Mouse (Mus musculus) right cerebral cortex, postnatal 4 days (tissue): ENCODE data around the gene Ppp1r11.
"Not testable (repeated sequence)": the region's sequence is repeated elsewhere in the genome, so short reads cannot be mapped to it uniquely, and the experiment has no call there.

Source experiments
- DNase-seq: peaks from one replicate; pipeline ENCODE4 v3.0.0-alpha.2; 2022

Ppp1r11 gene

DNA sequence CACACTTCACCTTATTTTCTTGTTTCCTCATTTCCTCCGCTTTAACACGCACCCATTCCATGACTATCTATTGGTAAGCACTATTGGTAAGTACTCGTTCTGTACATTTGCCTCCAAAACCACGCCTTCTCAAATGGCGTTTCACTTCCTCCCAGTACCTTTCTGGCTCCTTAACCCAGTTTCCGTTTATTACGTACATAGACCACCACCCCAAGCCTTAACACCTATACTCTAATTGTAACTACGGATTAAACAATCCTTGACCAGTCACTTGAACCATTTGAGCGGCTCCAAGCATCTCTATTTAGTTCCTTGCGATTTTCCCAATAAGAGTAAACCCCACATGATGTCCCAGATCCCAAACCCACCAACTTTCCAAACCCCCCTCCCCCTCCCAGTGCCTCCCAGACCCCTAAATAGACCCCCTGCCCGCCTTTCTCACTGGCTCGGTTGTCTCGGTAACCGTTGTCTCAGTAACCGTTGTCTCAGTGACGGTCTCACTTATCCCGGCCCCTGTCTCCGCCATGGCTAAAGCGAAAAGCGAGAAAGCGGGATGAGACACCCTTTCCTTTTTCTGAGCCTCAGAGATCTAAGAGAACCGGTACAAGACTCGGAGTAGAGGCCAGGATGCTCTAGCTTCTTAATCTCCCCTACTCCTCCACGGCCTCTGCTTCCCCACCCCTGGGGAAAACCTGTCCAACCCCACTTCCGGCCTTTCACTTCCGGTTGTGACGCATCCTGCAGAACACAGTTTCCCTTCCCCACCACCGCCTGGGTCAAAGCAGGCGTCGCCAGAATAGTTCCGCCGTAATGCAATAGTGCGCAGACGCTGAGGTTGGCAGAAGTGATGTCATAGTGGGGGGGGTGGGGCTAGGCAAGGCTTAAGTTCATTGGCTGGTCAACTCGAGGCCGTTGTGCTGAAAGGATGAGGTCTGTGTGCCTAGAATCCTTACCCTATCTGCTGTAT, at the start of gene Ppp1r11:
Gene Ppp1r11, minus strand, starts transcription at position 761 of the 967 bp plus-strand sequence.
- DNase-seq: peak; percentile 91

DNA sequence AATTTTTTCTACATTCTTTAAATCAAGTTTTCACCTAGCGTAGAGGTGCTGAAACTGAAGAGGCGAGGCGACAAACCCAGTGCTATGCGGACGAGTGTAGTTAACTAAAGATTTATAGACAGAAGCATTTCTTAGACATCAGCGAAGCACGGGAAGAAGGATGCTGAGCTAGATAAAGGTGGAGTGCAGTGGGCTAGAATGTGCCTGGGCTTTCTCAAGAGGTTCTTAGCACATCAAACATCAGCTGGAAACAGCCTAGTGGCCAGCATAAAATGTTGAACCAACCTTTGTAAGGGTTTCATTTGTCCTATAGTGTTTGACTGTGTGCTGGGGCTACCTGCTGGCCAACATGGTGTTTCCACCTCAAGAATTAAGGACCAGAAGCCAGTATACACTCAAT, 49.3 kb upstream of the Ppp1r11 start, which contains the start of gene Zfp57:
Gene Zfp57, plus strand, starts transcription at position 301 of the 400 bp plus-strand sequence.
- no peak for DNase-seq

DNA sequence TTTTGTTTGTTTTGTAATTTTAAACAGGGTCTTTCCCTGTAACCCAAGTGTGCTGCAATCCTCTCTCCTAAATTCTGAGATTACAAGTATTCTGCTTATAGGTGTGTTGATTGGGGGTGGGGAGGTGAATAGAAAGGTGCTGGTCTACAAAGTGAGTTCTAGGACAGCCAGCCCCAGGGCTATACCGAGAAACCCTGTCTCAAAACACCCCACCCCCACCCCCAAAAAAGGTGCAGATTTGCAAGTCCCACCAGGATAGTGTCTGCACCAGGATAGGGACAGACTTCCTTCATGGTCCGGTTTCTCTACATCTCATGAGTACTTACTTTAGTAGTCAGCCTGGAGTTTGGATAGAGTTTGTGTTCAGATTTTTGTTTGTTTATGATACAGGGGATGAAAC, 46.9 kb upstream of the Ppp1r11 start:
- no peak for DNase-seq

DNA sequence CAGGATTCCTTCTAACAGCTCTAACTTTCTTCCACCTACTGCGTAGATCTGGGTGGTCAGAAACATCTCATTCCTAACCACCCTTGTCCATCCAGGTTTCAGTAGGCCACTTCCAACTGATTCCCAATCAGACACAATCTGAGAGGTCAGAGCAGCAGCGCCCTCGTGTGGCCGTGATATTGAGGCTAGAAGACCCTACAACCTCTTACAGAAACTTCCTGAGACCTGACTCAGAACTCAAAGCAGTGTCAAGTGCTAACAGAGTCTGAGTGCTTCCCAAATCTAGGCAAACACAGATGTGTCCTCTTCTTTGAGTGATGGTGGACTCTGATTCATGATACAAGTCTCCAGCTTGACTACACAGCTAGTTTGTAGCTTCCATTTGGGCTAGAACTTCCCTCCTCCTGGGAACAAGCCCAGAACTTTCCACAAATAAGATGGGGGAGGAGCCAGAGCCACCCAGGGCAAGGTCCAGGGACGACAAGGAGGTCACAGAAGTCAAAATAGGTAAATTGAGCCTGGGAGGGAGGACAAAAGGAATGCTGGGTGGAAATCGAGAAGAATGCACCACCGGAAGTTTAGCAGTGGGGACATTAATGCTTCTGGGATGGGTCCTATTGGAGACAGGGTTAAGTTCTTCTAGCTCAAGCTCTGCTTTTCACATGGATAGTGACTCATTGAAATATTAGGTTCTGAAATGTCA, 45.6 kb upstream of the Ppp1r11 start:
- peak; percentile 86 for DNase-seq

DNA sequence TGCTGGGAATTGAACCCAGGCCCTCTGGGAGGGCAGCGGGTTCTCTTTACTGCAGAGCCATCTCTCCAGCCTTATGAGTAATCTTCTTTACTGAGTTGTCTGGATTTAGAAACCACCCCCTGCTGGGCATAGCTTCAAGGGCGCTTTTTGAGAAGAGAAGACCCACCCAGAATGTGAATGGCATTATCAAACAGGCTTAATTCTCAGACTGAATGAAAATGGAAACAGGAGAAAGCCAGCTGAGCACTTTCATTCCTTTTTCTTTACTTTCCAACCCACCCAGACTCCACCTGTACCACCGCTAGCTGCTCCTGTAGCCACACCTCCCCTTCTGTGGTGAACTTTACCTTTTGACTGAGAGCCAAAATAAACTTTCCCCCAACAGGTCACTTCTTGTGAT, 43.9 kb upstream of the Ppp1r11 start:
- DNase-seq: no peak

DNA sequence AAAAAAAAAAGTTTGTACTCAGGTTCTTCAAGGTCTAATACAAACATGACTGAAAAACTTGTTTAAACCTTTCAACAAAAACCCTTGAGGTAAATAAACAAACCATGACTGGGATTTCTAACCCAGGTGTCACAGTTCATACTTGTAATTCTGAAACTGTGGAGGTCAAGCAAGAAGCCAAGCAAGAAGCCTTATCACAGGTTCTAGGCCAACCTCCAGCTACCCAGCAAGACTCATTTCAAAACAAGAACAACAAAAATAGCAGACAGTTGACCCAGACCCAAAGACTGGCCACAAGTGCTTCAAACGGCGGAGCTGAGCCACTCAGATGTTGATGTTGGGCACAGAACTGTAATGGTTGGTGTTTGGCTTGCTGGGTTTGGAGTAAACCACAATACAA, 43.0 kb upstream of the Ppp1r11 start:
- DNase-seq: no peak

DNA sequence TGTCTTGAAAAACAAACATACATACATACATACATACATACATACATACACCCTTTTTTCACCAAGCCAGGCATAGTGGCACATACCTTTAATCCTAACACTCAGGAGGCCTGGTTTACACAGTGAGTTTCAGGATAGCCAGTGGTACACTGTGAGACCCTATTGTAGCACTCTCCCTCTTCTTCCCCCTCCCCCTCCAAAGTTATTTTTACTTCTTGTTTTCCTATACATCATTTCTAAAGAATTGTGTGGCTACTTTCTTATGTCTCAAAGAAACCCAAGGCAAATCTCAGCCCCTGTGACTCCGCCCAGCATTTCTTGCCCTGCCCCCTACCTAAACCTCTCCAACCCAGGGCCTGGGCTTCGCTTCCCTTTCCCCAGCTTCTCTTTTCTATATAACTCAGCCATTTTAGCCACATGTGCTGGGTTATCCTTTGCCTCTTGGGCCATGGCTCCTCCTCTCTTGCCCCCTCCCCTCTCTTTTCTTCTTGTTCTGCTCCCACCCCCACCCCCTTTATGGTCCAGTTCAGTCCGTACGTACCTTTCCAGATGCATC, 42.3 kb upstream of the Ppp1r11 start:
- DNase-seq: no peak

DNA sequence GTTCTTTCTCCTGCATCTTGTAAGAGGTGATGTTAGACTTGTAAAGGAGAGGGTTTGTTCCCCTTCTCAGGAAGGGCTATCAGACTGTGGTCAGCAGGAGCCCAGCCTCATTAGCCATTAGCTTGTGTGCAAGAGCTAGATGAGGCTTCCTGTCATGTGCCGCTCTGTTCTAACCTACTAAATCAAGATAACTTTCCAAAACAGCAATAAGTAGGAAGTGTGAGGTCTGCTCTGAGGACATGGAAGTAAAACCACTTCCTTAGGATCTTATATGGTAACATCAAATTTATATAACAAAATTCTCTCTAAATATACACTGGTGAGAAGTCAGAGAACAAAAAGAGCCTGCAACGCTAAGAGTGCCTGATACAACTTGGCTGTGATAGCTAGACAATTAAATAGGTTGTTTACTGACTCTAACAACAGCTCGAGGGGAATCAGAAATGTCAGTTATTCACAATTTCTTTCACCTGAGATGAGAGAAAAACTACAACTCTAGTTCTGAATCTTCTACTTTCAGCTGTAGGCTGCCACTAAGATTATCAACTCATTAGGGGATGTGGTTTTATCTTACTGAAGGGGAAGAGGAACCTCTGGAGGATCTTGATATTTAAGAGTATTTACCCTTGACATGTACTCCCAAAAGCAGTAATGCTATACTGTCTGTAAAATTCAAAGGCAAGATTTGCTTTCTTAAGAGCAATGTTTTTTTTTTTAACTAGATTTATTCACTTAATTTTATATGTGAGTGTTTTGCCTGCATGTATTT, 41.0 kb upstream of the Ppp1r11 start:
- DNase-seq: no peak

DNA sequence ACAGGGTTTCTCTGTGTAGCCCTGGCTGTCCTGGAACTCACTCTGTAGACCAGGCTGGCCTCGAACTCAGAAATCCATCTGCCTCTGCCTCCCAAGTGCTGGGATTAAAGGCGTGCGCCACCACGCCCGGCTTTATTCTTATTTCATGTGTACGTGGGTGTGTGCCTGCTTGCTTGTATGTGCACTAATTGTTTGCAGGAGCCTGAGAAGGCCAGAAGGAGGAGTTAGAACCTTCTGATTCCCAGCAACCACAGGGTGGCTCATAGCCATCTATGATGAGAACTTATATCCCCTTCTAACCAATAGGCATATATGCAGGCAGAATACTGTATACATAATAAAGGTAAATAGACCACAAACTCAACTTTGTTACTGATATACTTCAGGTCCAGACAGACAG, 39.1 kb upstream of the Ppp1r11 start:
- DNase-seq: not testable (repeated sequence)

DNA sequence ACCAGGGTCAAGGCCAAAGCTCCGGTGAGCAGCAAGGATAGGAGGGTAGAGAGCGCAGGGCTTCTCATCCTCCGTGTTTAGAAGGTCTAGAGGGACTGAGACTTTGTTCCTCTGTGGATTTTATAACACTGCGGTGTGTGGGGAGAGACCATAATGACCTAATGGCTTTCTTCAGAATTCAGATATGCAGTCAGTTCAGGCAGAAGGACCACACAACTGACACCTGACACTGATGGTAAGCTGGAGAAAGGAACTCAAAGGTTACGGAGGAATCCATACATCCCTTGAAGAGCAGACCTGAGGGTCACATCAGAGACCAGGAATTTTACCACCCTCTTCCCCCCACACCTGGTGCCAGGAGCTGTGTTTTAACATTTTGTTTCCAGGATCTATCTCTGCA, 37.9 kb upstream of the Ppp1r11 start, which contains the start of gene H2-M5:
Gene H2-M5, minus strand, starts transcription at position 101 of the 400 bp plus-strand sequence.
- DNase-seq: no peak

DNA sequence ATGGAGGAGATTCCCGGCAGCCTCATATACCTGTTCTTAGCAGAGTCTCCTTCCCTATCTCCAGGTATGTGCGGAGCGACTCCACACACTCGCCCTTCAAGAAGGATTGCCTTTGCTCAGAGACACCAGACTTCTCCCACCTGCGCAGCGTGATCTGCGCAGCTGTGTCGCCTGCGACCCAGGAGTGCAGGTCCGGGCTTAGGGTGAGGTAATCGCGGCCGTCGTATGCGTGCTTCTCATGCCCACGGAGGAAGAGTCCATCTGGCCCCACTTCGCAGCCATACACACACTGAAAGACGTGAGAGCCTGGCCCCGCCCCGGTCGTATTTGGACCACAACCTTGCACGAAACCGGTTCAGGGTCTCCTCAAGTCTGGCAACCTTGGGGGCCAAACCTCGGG, 36.9 kb upstream of the Ppp1r11 start:
- no peak for DNase-seq

DNA sequence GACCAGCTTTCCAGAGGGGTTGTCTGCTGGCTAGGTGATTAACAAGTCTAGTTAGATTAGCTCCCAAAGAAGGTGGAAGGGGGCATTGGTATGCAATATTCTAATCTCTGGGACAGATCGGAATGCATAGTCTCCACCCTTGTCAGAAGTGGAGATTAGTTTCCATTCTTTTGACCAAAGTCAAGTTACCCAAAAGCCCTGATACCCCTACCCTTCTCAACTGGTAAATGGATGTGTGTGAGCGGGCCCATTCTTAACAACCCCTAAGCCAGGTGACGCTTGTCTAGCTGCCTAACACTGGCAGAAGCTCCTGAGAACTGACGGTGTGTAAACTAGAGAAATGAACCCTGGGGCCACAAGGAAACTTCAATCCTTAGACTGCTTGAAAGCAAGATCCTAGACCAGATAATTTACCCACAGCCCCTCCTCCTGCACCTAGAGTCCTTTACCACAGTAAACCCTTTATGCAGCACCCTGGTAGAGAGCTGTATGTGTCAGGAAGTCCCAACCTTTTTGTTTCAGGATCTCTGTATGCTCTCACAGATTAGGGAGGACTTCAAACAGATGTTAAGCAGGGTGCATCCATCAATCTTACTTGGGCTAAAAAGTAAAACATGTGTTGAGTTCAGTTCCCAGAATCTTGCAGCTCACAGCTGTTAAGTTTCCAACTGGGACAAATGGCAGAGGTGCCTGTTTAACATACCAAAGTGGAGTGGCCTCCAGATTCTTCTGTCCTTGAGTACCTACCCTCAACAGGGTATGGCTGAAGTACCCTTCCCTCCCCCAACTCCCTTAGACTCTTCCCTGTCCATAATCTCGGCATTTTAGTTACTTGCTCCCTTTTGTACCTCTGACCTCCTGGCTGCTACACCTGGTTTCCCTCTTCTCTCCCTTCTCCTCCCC, 31.0 kb upstream of the Ppp1r11 start:
- no peak for DNase-seq

DNA sequence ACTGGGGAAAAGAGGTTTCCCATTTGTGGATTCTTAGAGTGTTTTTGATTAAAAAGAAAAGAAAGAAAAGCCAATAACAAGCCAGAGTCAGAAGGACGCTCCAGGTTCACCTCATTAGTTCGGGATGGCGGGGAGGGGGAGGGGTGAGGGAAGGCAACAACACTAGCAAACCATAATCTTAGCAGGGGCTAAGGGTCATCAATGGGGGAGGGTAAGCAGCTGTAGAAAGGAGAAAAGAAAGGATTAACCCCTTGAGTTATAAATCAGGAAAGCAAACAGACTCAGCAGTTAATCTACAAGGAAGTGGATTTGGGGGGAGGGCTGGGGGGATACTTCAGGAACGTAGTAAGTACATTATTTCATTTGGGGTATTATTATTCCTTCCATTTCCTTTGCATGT, 30.3 kb upstream of the Ppp1r11 start:
- DNase-seq: no peak

DNA sequence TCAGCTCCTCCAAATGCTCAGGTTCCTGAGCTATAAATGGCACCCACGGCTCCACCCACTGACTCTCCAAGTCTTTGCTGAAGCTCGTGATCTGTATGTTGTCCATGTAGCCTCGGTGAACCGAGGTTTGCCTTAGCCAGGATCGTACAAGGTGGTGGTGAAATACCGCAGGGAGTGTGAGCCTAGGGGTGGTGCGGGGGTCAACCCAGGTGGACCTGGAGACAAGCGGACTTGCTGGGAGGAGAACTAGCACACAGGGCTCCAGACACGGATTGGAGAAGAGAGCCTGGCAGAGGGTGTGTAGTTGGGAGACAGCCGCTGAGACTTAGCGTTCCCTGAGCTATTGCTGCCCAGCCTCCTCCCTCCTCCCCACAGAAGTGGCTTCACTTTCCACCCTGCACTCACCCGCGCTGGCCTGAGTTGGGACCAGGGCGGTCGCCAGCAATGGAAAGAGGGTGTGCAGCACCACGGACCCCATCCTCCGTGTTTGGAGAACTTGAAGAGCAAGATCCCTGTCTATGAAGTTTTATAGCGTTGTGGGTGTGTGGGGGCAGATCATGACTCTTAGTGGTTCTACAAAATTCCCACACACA, 29.8 kb upstream of the Ppp1r11 start, which contains the start of gene 2410137M14Rik:
Gene 2410137M14Rik, minus strand, starts transcription at position 17 of the 593 bp plus-strand sequence.
- no peak for DNase-seq

DNA sequence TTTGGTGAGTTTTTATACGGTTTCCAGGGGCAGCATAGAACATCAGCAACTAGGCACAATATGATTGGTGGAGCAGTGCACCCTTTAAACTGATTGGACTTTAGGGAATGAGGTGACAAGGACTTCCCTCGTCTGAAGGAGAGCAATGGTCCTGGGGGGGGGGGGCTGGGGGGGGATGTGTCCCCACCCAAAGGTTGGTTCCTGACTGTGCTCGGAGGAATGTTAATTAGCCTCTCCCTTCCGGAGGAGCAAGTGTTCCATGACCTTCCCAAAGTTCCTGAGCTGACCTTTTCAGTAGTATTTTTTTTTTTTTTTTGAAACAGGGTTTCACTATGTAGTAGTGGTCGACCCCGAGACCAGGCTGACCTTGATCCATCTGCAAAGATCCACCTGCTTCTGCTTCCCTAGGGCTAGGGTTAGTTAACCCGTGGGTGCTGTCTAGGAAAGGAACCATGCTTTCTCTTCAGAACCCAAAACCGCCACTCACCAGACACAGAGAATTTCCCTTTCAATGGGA, 21.8 kb upstream of the Ppp1r11 start:
- DNase-seq: no peak

DNA sequence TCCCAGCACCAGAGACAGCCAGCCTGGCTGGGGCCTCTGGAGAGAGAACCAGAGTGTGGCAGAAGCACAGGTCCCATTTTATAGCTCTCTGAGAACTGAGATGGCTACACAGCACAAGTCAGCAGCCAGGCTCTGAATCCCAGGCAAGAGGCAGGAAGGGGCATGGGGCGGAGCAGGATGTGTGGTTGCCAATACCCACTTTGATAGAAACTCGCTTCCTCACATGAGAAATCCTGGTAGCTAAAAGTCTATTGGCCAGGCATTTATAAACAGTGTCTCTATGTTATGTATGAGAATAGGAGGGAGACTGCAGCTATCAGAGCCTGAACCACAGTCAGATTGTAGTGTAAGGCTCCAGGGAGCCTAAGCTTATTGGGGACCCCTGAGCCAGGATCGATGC, 21.2 kb upstream of the Ppp1r11 start:
- DNase-seq: no peak

DNA sequence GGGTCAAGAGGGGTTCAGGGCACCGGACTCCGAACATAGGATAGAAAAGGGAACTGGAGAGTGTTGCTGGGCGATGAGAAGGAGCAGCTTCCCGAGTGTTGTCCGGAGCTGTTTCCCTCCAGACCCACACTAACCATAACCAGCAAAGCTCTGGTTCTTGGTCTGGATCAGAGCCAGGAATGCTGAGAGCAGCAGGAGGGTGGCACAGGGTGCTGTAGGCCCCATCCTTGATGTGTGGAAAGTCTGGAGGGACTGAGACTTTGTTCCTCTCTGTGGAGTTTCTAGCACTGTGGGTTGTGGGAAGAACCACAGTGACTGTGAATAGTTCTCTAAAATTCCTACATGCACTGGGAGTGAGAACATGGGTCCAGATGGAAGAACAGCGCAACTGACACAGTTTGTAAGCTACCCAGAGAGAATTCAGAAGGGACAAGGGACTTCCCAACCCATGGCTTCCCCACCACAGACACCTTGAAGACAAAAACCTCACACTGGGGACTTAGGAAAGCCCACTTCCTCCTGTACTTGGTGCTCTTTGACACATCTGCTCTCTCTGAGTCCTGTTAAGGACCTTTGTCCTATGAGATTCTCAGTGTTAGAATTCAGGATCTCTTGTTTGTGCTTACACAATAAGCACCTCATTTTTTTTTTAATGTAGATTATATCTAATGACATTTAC, 19.8 kb upstream of the Ppp1r11 start:
- DNase-seq: no peak

DNA sequence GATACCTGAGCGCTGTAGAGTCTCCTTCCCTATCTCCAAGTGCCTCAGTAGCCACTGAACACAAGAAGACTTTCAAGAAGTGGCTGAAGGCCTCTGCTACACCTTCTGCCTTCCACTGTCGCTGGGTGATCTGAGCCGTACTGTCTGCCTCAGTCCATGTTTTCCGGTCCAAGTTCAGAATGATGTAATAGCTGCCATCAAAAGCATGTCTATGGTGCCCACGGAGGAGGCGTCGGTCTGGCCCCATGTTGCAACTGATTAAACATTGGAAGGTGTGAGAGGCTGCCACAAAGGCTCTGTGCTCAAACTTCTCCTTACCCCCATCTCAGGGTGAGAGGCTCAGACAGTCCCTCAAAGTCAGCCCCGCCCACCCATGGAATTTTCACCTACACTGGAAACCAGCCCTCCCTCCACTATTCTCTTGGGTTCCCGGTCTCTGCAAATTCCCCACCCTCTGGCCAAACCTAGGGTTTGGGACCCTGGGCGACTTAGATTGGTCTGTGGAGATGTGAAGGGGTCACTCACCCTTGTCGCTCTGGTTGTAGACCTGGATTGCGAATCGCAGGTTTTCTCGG, 18.9 kb upstream of the Ppp1r11 start:
- no peak for DNase-seq

DNA sequence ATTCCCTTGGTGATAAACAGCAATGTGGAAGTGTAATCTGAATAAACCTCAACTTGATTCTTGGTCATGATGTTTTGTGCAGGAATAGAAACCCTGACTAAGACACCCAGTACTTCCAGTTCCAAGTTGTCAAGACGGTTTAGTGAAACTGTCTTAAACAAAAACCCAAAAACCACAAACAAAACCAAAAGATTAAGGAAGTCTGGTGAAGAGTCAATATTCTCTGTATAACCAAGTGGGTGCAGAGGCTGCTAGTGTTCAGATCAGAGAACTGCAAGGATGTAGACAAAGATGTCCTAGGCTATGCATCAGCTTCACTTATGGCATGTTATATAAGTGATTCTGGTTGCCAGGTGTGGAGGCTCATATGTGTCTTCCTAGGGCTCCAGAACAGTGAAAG, 15.3 kb upstream of the Ppp1r11 start:
- DNase-seq: no peak

DNA sequence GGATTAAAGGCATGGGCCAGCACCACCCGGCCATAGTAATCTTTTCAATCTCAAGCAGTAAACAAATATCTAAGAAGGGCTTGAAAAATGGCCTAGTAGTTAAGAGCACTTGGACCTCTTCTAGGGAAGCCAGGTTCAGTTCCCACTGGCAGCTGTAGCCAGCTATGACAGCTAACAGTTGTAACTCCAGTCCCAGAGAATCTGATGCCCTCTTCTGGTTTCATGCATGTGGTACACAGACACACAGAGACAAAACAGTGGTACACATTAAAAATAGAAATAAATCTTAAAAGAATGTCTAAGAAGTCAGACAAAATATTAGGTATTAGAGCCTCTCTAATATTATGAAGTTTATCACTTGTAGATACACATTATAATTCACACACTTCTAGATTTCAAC, 9.6 kb upstream of the Ppp1r11 start:
- DNase-seq: no peak
